Mouse (Mus musculus) neural tube, embryonic 11.5 days (tissue): ENCODE results near the gene Cdkl1. TPM values are rescaled to one million over a fixed set of nuclear protein-coding genes. Genes with fewer than 3 reads are reported as not detected.
A peak's percentile ranks its signal among the peaks of the same experiment; 100 is the strongest.

Source experiments
- ATAC-seq: fragments of 200-750 bp; cut with Nextera tagmentation; 2 replicates; pipeline ENCODE4 v1.8.0; 2017; ENCODE audit warnings: moderate number of reproducible peaks, mild to moderate bottlenecking, moderate TSS enrichment, moderate library complexity; ENCODE audit not compliant: insufficient read depth, low FRiP score, low TSS enrichment
- DNase-seq: peaks from one replicate; pipeline ENCODE4 v3.0.0-alpha.2; 2015; ENCODE audit warnings: low spot score
- H3K27ac ChIP-seq: fragments of 300-500 bp; sonication (generic); 2 replicates; pipeline ENCODE4 v1.5.1; 2014; ENCODE audit warnings: low read depth, mild to moderate bottlenecking, low read length
- H3K27me3 ChIP-seq: fragments of 300-500 bp; sonication (generic); 2 replicates; pipeline ENCODE4 v1.6.1; 2014; ENCODE audit warnings: mild to moderate bottlenecking, low read length, mixed read lengths; ENCODE audit not compliant: control insufficient read depth, insufficient read depth
- H3K36me3 ChIP-seq: fragments of 300-500 bp; sonication (generic); 2 replicates; pipeline ENCODE4 v1.6.1; 2014; ENCODE audit warnings: mild to moderate bottlenecking, low read length, moderate library complexity, mixed read lengths; ENCODE audit not compliant: control insufficient read depth, insufficient read depth
- H3K4me1 ChIP-seq: fragments of 300-500 bp; sonication (generic); 2 replicates; pipeline ENCODE4 v1.6.1; 2014; ENCODE audit warnings: low read length, mixed read lengths; ENCODE audit not compliant: control insufficient read depth, insufficient read depth
- H3K4me2 ChIP-seq: fragments of 300-500 bp; sonication (generic); 2 replicates; pipeline ENCODE4 v1.6.1; 2014; ENCODE audit warnings: low read depth, mild to moderate bottlenecking, moderate library complexity
- H3K4me3 ChIP-seq: fragments of 300-500 bp; sonication (generic); 2 replicates; pipeline ENCODE4 v1.5.1; 2014; ENCODE audit warnings: low read depth, low read length
- H3K9ac ChIP-seq: fragments of 300-500 bp; sonication (generic); 2 replicates; pipeline ENCODE4 v1.6.1; 2014; ENCODE audit warnings: mild to moderate bottlenecking, low read length
- H3K9me3 ChIP-seq: fragments of 300-500 bp; sonication (generic); 2 replicates; pipeline ENCODE4 v1.6.1; 2016; ENCODE audit warnings: low read length; ENCODE audit not compliant: control insufficient read depth
- WGBS: fragments of 180-500 bp; shearing (Covaris S2); extraction: QIAGEN DNeasy Blood & Tissue Kit; methylation state at CpG from one replicate; pipeline ENCODE4 v1.1.7; 2014; 5-methylcytosine and 5-hydroxymethylcytosine counted together
- polyA plus RNA-seq: library from polyadenylated mRNA; unstranded; fragments of >200 nt; fragmentation: Nextera tagmentation; extraction: Ambion mirVana; gene quantifications from 2 replicates; pipeline ENCODE4 v1.2.1, GENCODE M21; 2014

The Cdkl1 gene
- polyA plus RNA-seq, 1 experiment from 2014 or later, result 0.52 TPM

GRCm38 (mm10) chr12:69776607-69777340 lies 14.3 kb downstream of the Cdkl1 start:
- Histone ChIP-seq H3K27ac (no peak overlapping the region), H3K9ac (no peak overlapping the region), H3K4me3 (no peak overlapping the region), H3K9me3 (no peaks in the 10 kb centered on the region), H3K36me3 (no peaks in the 10 kb centered on the region), H3K4me1 (no peaks in the 10 kb centered on the region), H3K27me3 (no peaks in the 10 kb centered on the region), H3K4me2 (no peak overlapping the region)
- 77% methylated on average over 11 of the region's 11 CpGs for WGBS
- peak; percentile 5 for DNase-seq
- ATAC-seq, result no peak

- Histone ChIP-seq H3K4me2 (no peak overlapping the region), H3K27me3 (no peaks in the 10 kb centered on the region), H3K27ac (no peak overlapping the region), H3K4me1 (peaks cover 7% of the 10 kb centered on the region), H3K9me3 (no peaks in the 10 kb centered on the region), H3K9ac (no peak overlapping the region), H3K36me3 (no peaks in the 10 kb centered on the region), H3K4me3 (no peak overlapping the region)
- WGBS, result 82% methylated on average over 2 of the region's 2 CpGs
- DNase-seq, result no peak
- no peak for ATAC-seq
Measured at GRCm38 (mm10) chr12:69768841-69769240, 22.2 kb downstream of the Cdkl1 start.

GRCm38 (mm10) chr12:69767476-69768258 lies 23.4 kb downstream of the Cdkl1 start:
- DNase-seq (no peak), ATAC-seq (no peak)
- H3K4me2 ChIP-seq, result no peak overlapping the region
- WGBS, result 67% methylated on average over 9 of the region's 9 CpGs
- H3K27ac ChIP-seq, result no peak overlapping the region
- H3K4me1 ChIP-seq, result peaks cover 7% of the 10 kb centered on the region
- H3K9ac ChIP-seq, result no peak overlapping the region
- no peaks in the 10 kb centered on the region for H3K27me3 ChIP-seq
- no peak overlapping the region for H3K4me3 ChIP-seq
- H3K9me3 ChIP-seq, result no peaks in the 10 kb centered on the region
- no peaks in the 10 kb centered on the region for H3K36me3 ChIP-seq

- no peak overlapping the region for H3K4me2 ChIP-seq
- peaks cover 7% of the 10 kb centered on the region for H3K4me1 ChIP-seq
- no peaks in the 10 kb centered on the region for H3K36me3 ChIP-seq
- DNase-seq, result no peak
- H3K27ac ChIP-seq, result no peak overlapping the region
- no peaks in the 10 kb centered on the region for H3K27me3 ChIP-seq
- peak; percentile 23; the same call in 1 of the 2 replicates for ATAC-seq
- no peak overlapping the region for H3K4me3 ChIP-seq
- H3K9ac ChIP-seq, result no peak overlapping the region
- WGBS, result 77% methylated on average over 10 of the region's 10 CpGs
- no peaks in the 10 kb centered on the region for H3K9me3 ChIP-seq
Measured at GRCm38 (mm10) chr12:69766185-69766904, 24.7 kb downstream of the Cdkl1 start.

GRCm38 (mm10) chr12:69765543-69765942 lies 25.5 kb downstream of the Cdkl1 start:
- ATAC-seq, result peak; percentile 50; the same call in 1 of the 2 replicates

GRCm38 (mm10) chr12:69761603-69762002 lies 29.5 kb downstream of the Cdkl1 start:
- H3K4me1 ChIP-seq, result peaks cover 4% of the 10 kb centered on the region
- H3K4me3 ChIP-seq, result no peak overlapping the region
- WGBS, result 60% methylated on average over 2 of the region's 2 CpGs
- H3K9ac ChIP-seq, result no peak overlapping the region
- no peaks in the 10 kb centered on the region for H3K27me3 ChIP-seq
- no peaks in the 10 kb centered on the region for H3K36me3 ChIP-seq
- H3K4me2 ChIP-seq, result no peak overlapping the region
- DNase-seq (no peak), ATAC-seq (no peak)
- no peak overlapping the region for H3K27ac ChIP-seq
- H3K9me3 ChIP-seq, result no peaks in the 10 kb centered on the region

More at GRCm38 (mm10) chr12:69765543-69765942, 25.5 kb downstream of the Cdkl1 start:
- WGBS, result 82% methylated on average over 9 of the region's 9 CpGs
- DNase-seq, result peak; percentile 35
- Histone ChIP-seq H3K4me1 (peaks cover 7% of the 10 kb centered on the region), H3K27me3 (no peaks in the 10 kb centered on the region), H3K9me3 (no peaks in the 10 kb centered on the region), H3K4me2 (no peak overlapping the region), H3K36me3 (no peaks in the 10 kb centered on the region), H3K4me3 (no peak overlapping the region), H3K9ac (no peak overlapping the region), H3K27ac (no peak overlapping the region)

GRCm38 (mm10) chr12:69760743-69761406 lies 30.2 kb downstream of the Cdkl1 start:
- 87% methylated on average over 20 of the region's 20 CpGs for WGBS
- Histone ChIP-seq H3K4me2 (no peak overlapping the region), H3K36me3 (no peaks in the 10 kb centered on the region), H3K27me3 (no peaks in the 10 kb centered on the region), H3K27ac (no peak overlapping the region), H3K9ac (no peak overlapping the region), H3K9me3 (no peaks in the 10 kb centered on the region), H3K4me1 (peaks cover under 1% of the 10 kb centered on the region; the same call in 1 of the 2 replicates), H3K4me3 (no peak overlapping the region)
- DNase-seq (no peak), ATAC-seq (no peak)

GRCm38 (mm10) chr12:69760014-69760413 lies 31.1 kb downstream of the Cdkl1 start:
- H3K27ac ChIP-seq, result no peak overlapping the region
- WGBS, result 60% methylated on average over 6 of the region's 6 CpGs
- H3K9me3 ChIP-seq, result no peaks in the 10 kb centered on the region
- no peak overlapping the region for H3K9ac ChIP-seq
- DNase-seq (no peak), ATAC-seq (no peak)
- no peak overlapping the region for H3K4me3 ChIP-seq
- no peaks in the 10 kb centered on the region for H3K27me3 ChIP-seq
- no peaks in the 10 kb centered on the region for H3K36me3 ChIP-seq
- no peaks in the 10 kb centered on the region for H3K4me1 ChIP-seq
- H3K4me2 ChIP-seq, result no peak overlapping the region
